Mouse (Mus musculus): ENCODE measurements around the gene Zfp740.
A peak's percentile ranks its signal among the peaks of the same experiment; 100 is the strongest.
"Not testable (repeated sequence)": the region's sequence is repeated elsewhere in the genome, so short reads cannot be mapped to it uniquely, and the experiment has no call there.

The Zfp740 gene

GRCm38 (mm10) chr15:102192820-102193386 lies 10.1 kb upstream of the Zfp740 start:
- no peak for DNase-seq (ENCODE audit: low spot score in 2 of 2)

DNA sequence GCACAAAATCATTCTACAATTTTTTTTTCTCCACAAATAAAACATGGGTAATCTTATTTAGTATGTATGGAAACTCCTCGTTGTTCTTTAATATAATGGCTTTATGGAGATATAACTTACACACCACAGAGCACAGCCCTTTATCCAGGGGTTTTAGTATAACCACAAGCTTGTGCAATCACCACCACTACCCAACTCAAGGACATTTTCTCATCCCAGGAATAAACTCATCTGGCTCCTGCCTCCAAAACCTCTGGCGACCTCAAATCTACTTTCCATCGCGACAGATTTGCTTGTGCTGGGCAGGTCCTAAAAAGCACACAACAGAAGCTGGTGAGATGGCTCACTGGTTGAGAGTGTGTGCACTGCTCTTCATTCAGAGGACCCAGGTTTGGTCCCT lies 9.4 kb upstream of the Zfp740 start:
- no peak for DNase-seq (ENCODE audit: low spot score in 2 of 2)

DNA sequence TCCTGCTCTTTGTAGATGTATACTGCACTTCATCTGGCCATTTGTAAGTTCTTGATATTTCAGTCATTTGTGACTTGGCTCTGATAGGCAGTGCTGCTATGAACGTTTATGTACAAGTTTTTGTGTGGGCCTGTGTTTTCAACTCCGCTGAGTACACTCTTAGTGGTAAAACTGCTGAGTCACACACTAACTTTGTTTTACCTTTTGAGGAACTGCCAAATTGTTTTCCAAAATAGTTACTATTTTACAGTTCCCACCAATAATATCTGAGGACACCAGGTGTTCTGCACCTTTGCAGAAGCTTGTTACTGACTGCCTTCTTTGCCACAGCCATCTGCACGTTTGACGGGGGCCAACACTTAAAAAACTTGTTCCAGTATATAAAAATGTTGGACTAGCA lies 8.6 kb upstream of the Zfp740 start:
- DNase-seq (ENCODE audit: low spot score in 2 of 2): no peak

DNA sequence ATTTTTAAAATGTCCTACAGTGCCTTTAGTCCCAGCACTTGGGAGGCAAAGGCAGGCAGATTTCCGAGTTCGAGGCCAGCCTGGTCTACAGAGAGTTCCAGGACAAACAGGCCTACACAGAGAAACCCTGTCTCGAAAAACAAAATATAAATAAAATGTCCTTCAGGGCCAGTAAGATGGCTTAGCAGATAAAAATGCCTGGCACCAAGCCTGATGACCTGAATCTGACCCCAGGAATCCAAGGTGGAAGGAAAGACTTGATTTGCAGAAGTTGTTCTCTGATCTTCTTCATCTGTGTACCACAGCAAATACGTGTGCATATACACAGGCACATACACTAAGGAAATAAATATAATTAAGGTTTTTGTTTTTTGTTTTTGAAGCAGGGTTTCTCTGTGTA lies 7.7 kb upstream of the Zfp740 start:
- no peak for DNase-seq (ENCODE audit: low spot score in 2 of 2)

- DNase-seq (ENCODE audit: low spot score in 2 of 2): no peak
Observed at GRCm38 (mm10) chr15:102198841-102199240, 4.2 kb upstream of the Zfp740 start.

GRCm38 (mm10) chr15:102203835-102204381 lies 859 bp downstream of the Zfp740 start:
- peak; percentile 34 to 50 for DNase-seq (ENCODE audit: low spot score in 2 of 2)

DNA sequence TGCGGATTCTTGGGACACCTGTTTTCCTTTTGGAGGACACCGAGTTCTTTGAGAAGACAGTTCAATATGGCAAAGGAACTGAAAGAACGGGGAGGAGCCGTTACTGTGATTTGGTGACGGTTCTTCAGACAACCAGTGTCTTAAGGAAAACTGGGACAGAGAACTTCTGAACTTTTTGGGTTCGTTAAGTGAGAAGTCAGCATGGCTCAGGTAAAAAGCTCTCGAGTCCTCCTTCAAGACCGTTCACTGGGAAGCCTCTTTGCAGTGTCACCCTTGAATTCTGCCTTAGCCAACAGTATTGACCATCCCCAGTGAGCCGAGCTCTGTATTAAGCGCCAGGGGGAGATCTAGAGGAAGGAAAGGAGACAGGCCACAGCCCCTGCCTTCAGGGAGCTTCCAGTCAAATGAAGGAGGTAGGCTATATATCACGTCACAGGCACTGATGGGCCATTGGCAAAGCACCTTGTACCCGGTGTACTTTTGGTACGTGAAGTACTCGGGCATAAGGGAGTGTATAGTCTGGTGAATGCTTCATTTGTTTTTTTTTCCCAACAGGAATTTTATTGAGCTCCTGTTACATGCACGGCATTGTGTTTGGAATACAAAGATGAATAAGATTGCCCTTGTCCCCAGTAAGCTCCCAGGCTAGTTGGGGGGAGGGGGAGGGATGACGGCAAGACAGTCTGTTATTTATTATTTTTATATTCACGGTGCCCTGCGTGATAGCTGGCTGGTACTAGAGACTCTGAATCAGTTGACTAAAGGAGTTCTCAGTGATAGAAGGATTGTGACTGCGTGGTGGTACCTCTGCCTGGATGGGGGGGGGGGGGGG lies 1.8 kb downstream of the Zfp740 start, which contains the start of gene Csad:
Gene Csad, minus strand, starts transcription at position 51 of the 832 bp plus-strand sequence.
- DNase-seq (ENCODE audit: low spot score in 2 of 2): no peak

- DNase-seq (ENCODE audit: low spot score in 2 of 2): no peak
Observed at GRCm38 (mm10) chr15:102205779-102206178, 2.7 kb downstream of the Zfp740 start.

- no peak for DNase-seq (ENCODE audit: low spot score in 2 of 2)
Observed at GRCm38 (mm10) chr15:102207351-102207750, 4.3 kb downstream of the Zfp740 start.

DNA sequence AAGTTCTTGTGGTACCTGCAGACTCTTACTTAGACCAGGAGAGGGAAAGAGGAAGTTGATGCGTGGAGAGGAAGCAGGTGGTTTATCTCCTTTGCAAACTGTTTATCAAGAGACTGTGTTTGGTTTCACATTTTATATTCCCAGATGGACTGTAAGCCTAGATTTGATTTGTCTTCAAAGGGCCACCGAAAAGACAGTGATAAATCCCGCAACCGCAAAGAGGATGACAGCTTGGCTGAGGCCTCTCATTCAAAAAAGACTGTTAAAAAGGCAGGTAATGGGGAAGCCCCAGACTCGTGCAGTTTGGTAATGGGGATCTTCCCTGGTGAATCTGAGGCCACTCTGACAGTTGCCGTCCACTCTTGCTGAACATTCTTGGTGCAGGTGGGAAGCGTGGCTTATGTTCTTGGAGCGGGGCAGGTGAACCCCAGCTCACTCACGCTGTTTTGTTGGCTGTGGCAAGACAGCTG lies 5.1 kb downstream of the Zfp740 start:
- DNase-seq (ENCODE audit: low spot score in 2 of 2): no peak

- no peak for DNase-seq (ENCODE audit: low spot score in 2 of 2)
Observed at GRCm38 (mm10) chr15:102209114-102209513, 6.1 kb downstream of the Zfp740 start.

DNA sequence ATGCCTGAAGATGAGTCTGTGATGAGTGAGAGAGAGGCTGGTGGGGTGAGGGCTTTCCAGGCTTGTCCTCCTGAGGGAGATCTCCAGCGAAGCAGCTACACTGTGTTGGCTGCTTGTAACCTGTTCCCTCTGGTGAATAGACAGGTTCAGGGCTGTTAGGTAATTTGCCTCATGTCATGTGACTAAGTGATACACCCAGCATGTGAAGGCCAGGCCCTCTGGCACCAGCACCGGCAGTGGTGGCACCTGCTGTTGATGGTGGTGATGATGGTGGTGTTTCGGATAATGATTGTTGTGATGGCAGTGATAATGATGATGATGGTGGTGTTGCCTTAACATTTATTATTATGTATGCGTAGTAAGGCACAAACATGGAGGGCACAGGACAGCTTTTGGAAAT lies 7.8 kb downstream of the Zfp740 start:
- no peak for DNase-seq (ENCODE audit: low spot score in 2 of 2)

GRCm38 (mm10) chr15:102211895-102212294 lies 8.8 kb downstream of the Zfp740 start:
- no peak for DNase-seq (ENCODE audit: low spot score in 2 of 2)

- no peak for DNase-seq (ENCODE audit: low spot score in 2 of 2)
Observed at GRCm38 (mm10) chr15:102214132-102214531, 11.1 kb downstream of the Zfp740 start.

DNA sequence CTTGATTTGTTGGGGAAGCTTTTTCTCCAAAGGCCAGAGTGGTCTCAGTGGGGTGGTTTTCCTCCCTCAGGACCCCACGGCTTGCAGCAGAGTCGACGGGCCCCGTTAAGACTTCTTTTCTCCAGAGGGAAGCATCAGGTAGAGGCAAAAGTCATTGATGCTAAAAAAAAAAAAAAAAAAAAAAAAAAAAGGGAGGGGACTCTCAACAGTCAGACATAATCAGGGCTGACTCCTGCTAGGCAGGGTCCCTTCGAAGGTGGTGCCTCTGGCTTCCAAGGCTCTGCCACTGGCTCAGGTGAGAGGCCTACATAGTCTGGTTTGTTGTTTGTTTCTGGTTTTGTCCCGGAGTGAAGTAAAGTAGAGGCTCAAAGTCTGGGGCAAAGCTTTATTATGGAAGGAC lies 12.6 kb downstream of the Zfp740 start:
- no peak for DNase-seq (ENCODE audit: low spot score in 2 of 2)

- no peak for DNase-seq (ENCODE audit: low spot score in 2 of 2)
Observed at GRCm38 (mm10) chr15:102216459-102217228, 13.6 kb downstream of the Zfp740 start.

- no peak for DNase-seq (ENCODE audit: low spot score in 2 of 2)
Observed at GRCm38 (mm10) chr15:102217325-102217724, 14.3 kb downstream of the Zfp740 start.

GRCm38 (mm10) chr15:102222386-102222785 lies 19.3 kb downstream of the Zfp740 start:
- no peak for DNase-seq (ENCODE audit: low spot score in 2 of 2)

GRCm38 (mm10) chr15:102224186-102224991 lies 21.3 kb downstream of the Zfp740 start:
- peak; percentile 65 to 77 for DNase-seq (ENCODE audit: low spot score in 2 of 2)

DNA sequence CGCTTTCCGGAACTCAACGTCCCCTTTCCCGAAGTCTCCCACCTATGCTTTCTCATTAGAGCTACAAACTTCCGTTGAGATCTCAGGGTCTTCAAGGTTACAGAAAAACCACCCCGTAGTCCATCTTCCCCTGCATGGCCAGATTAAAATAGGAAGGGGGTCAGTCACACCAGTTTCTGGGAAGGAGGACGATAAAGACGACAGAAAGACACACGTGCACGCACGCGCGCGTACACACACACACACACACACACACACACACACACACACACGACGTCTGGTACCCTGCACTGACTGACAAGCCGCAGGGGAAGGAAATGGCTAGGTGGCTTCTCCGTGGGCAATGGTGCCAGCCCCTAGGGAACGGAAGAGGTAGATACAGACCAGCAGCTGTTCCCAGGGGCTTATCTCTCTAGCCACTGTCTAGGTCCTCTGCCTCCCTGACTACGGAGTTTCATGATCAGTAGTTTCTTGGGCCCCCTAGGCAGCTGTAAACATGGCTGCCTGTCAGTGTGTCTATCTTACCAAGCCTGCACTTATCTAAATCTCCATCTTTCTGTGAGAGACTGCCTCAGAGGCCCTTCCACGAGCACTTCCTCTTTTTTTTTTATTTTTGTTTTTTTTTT lies 22.1 kb downstream of the Zfp740 start:
- peak in 1 of 2 experiments; percentile 49 for DNase-seq (ENCODE audit: low spot score in 2 of 2)

- DNase-seq (ENCODE audit: low spot score in 2 of 2): not testable (repeated sequence)
Observed at GRCm38 (mm10) chr15:102225619-102226018, 22.6 kb downstream of the Zfp740 start.
